Mouse (Mus musculus) heart, adult 2 months (tissue): ENCODE results near the gene Gpbar1.

Source experiments
- CTCF ChIP-seq: fragments of 200-600 bp; IDR thresholded peaks from 2 replicates; pipeline ENCODE4 v1.8.1; 2022; ENCODE audit warnings: antibody characterized with exemption, mild to moderate bottlenecking, moderate library complexity
- EP300 ChIP-seq: fragments of 200-500 bp; IDR thresholded peaks from 2 replicates; pipeline ENCODE4 v1.6.1; 2011; ENCODE audit warnings: low read depth, low read length, control low read depth; ENCODE audit not compliant: insufficient read depth

- no peak for TF ChIP-seq CTCF
- no peak for TF ChIP-seq EP300
These were observed 32.8 kb upstream of the Gpbar1 start for GRCm38 (mm10) chr1:74245525-74245924.
